ENCODE assay signal across 8 mouse cellular contexts in the genomic region with DNA sequence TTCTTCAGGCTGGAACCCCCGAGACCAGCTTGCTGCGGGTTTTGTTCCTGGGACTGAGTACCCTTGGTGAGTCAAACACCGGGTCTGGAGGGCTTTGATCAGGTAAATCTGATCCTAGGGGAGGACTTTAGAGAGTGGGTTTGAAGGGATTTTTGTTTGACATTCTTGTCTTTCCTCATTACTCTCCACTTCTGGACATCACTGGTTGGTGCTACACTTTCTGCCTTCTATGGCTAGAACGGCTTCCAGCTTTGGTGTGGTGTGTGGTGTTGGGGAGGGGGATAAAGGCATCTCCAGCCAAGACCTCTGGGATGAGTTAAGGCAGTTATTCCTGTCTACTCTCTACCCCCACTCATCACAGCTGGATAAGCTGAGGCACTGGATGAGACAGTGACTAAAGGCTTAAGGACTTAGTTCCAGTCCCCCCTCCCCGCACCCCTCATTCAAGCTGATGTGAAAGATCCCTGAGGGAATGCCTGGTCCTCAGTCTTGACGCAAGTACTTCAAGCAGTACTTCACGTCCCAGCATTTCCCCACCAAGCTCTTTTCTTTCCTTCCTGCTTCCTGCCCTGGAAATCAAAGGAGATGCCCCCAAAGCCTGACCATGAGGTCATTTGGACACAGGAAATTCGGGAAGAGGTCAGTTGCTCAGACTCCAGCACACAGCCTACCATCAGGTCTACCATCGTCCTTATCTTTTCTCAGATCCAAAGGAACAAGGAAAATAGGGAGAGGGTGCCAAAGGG. TPM values are rescaled to one million over a fixed set of nuclear protein-coding genes. Genes with fewer than 3 reads are reported as not detected.
A peak's percentile ranks its signal among the peaks of the same experiment; 100 is the strongest.
DNase-seq lines count a peak whose midpoint lies in the region; ATAC-seq lines count a peak whose summit lies in the region.

No protein-coding gene starts in this region.

- no peaks in the 10 kb centered on the region for H3K9me3 ChIP-seq in heart, embryonic 14.5 days (ENCODE audit: control insufficient read depth, low read length)
- no peaks in the 10 kb centered on the region for H3K9me3 ChIP-seq in midbrain, embryonic 14.5 days (ENCODE audit: control insufficient read depth, low read length)

- ATAC-seq in heart, embryonic 14.5 days (ENCODE audit: insufficient number of reproducible peaks, insufficient read depth, low FRiP score, low read depth) = no peak
- ATAC-seq in midbrain, embryonic 14.5 days (ENCODE audit: low FRiP score, low TSS enrichment) = no peak
- ATAC-seq in CD4-positive, CD25-positive, alpha-beta regulatory T cell, adult 4 months = no peak

- peak overlapping the region; percentile 79 to 86 for H3K27ac ChIP-seq in heart, embryonic 14.5 days (replicated peaks in 1 of 2; ENCODE audit: control insufficient read depth in 1 of 2, insufficient read depth in 1 of 2, low read depth in 2 of 2, low read length in 2 of 2)
- H3K27ac ChIP-seq in midbrain, embryonic 14.5 days (replicated peaks; ENCODE audit: low read depth, low read length) = no peak overlapping the region

- peak overlapping the region; percentile 95 for H3K4me2 ChIP-seq in heart, embryonic 14.5 days (ENCODE audit: low read length)
- H3K4me2 ChIP-seq in midbrain, embryonic 14.5 days (ENCODE audit: low read length) = no peak overlapping the region

- peaks cover 19% of the 10 kb centered on the region; the same call in 1 of the 2 replicates for H3K27me3 ChIP-seq in heart, embryonic 14.5 days (ENCODE audit: control insufficient read depth, insufficient read depth, low read length)
- peaks cover 63% of the 10 kb centered on the region for H3K27me3 ChIP-seq in midbrain, embryonic 14.5 days (ENCODE audit: control insufficient read depth, insufficient read depth, low read length)

- WGBS in heart, embryonic 14.5 days = 38% methylated on average over 9 of the region's 9 CpGs
- WGBS in midbrain, embryonic 14.5 days = 17% methylated on average over 9 of the region's 9 CpGs

- peak overlapping the region; percentile 39 to 56 for H3K4me3 ChIP-seq in heart, embryonic 14.5 days (ENCODE audit: control insufficient read depth in 1 of 2, insufficient read depth in 1 of 2, low read depth in 1 of 2, low read length in 2 of 2)
- peak overlapping the region; percentile 15; the same call in 1 of the 2 replicates for H3K4me3 ChIP-seq in midbrain, embryonic 14.5 days (replicated peaks; ENCODE audit: low read depth, low read length)

- peaks cover 17 to 29% of the 10 kb centered on the region in 2 experiments for H3K4me1 ChIP-seq in heart, embryonic 14.5 days (ENCODE audit: control insufficient read depth in 2 of 2, insufficient read depth in 2 of 2, low read length in 2 of 2)
- peaks cover 16% of the 10 kb centered on the region; the same call in 1 of the 2 replicates for H3K4me1 ChIP-seq in midbrain, embryonic 14.5 days (ENCODE audit: control insufficient read depth, insufficient read depth, low read length)

- H3K36me3 ChIP-seq in heart, embryonic 14.5 days (ENCODE audit: control insufficient read depth, insufficient read depth, low read length) = peaks cover 16% of the 10 kb centered on the region
- H3K36me3 ChIP-seq in midbrain, embryonic 14.5 days (ENCODE audit: control insufficient read depth, insufficient read depth, low read length) = peaks cover 9% of the 10 kb centered on the region; the same call in 1 of the 2 replicates

- H3K9ac ChIP-seq in heart, embryonic 14.5 days (ENCODE audit: low read length) = peak overlapping the region; percentile 79
- no peak overlapping the region for H3K9ac ChIP-seq in midbrain, embryonic 14.5 days (replicated peaks; ENCODE audit: low read length)

- peak; percentile 35 for DNase-seq in adrenal gland, postnatal 10 days
- DNase-seq in adrenal gland, adult 2 months = no peak
- peak; percentile 27 to 63 for DNase-seq in kidney, postnatal 25 days
- no peak for DNase-seq in midbrain, embryonic 14.5 days
- no peak for DNase-seq in thymus, postnatal 36 days
- DNase-seq in cerebellum, adult 11 months = no peak

RNA-seq across cellular contexts. Expression of gene Esam, which starts 0.5 kb away (rescaled TPM):
- total RNA-seq in adrenal gland, postnatal 10 days (2021) = 10 to 100 TPM; 79.7 to 80.2 TPM
- 10 to 100 TPM; 23.5 to 42.4 TPM for total RNA-seq in adrenal gland, adult 2 months (2021)
- polyA plus RNA-seq in adrenal gland, adult 2 months (2012; rRNA removed) = 49.2 and 59.1 TPM in 2 replicates
- polyA plus RNA-seq in heart, embryonic 14.5 days (2014; fragmentation: Nextera tagmentation; extraction: Ambion mirVana) = 78.2 and 81.9 TPM in 2 replicates
- polyA plus RNA-seq in midbrain, embryonic 14.5 days (2014; fragmentation: Nextera tagmentation; extraction: Ambion mirVana) = 24.8 and 42.8 TPM in 2 replicates
- not detected for polyA plus RNA-seq in CD4-positive, CD25-positive, alpha-beta regulatory T cell, adult 4 months (2017; shearing (Covaris generic))

RNA-seq across cellular contexts. Expression of gene Vsig2, which starts 10.7 kb away (rescaled TPM):
- total RNA-seq in adrenal gland, postnatal 10 days (2021) = 1 to 10 TPM; 5.6 to 9.0 TPM
- total RNA-seq in adrenal gland, adult 2 months (2021) = 1 to 10 TPM; 1.8 to 3.0 TPM
- 8.8 and 8.9 TPM in 2 replicates for polyA plus RNA-seq in adrenal gland, adult 2 months (2012; rRNA removed)
- 0.74 and 1.6 TPM in 2 replicates for polyA plus RNA-seq in heart, embryonic 14.5 days (2014; fragmentation: Nextera tagmentation; extraction: Ambion mirVana)
- polyA plus RNA-seq in midbrain, embryonic 14.5 days (2014; fragmentation: Nextera tagmentation; extraction: Ambion mirVana) = 0.29 and 0.35 TPM in 2 replicates
- polyA plus RNA-seq in CD4-positive, CD25-positive, alpha-beta regulatory T cell, adult 4 months (2017; shearing (Covaris generic)) = not detected

RNA-seq across cellular contexts. Expression of gene Nrgn, which starts 24.3 kb away (rescaled TPM):
- 1 to 10 TPM; 4.2 to 5.4 TPM for total RNA-seq in adrenal gland, postnatal 10 days (2021)
- 1 to 10 TPM; 1.5 to 2.8 TPM for total RNA-seq in adrenal gland, adult 2 months (2021)
- 1.9 and 3.8 TPM in 2 replicates for polyA plus RNA-seq in adrenal gland, adult 2 months (2012; rRNA removed)
- polyA plus RNA-seq in heart, embryonic 14.5 days (2014; fragmentation: Nextera tagmentation; extraction: Ambion mirVana) = 3.5 and 3.8 TPM in 2 replicates
- 4.0 and 5.5 TPM in 2 replicates for polyA plus RNA-seq in midbrain, embryonic 14.5 days (2014; fragmentation: Nextera tagmentation; extraction: Ambion mirVana)
- under 1 TPM; 0.51 to 0.86 TPM for polyA plus RNA-seq in CD4-positive, CD25-positive, alpha-beta regulatory T cell, adult 4 months (2017; shearing (Covaris generic))

RNA-seq across cellular contexts. Expression of gene Siae, which starts 27.1 kb away (rescaled TPM):
- 10 to 100 TPM; 13.7 to 14.5 TPM for total RNA-seq in adrenal gland, postnatal 10 days (2021)
- total RNA-seq in adrenal gland, adult 2 months (2021) = 10 to 100 TPM; 16.5 to 17.7 TPM
- 4.5 and 4.9 TPM in 2 replicates for polyA plus RNA-seq in adrenal gland, adult 2 months (2012; rRNA removed)
- polyA plus RNA-seq in heart, embryonic 14.5 days (2014; fragmentation: Nextera tagmentation; extraction: Ambion mirVana) = 12.0 and 12.7 TPM in 2 replicates
- polyA plus RNA-seq in midbrain, embryonic 14.5 days (2014; fragmentation: Nextera tagmentation; extraction: Ambion mirVana) = 8.6 and 12.3 TPM in 2 replicates
- polyA plus RNA-seq in CD4-positive, CD25-positive, alpha-beta regulatory T cell, adult 4 months (2017; shearing (Covaris generic)) = 10 to 100 TPM; 17.2 to 17.7 TPM

RNA-seq across cellular contexts. Expression of gene Msantd2, which starts 39.3 kb away (rescaled TPM):
- total RNA-seq in adrenal gland, postnatal 10 days (2021) = 10 to 100 TPM; 14.7 to 22.5 TPM
- 10 to 100 TPM; 15.3 to 22.7 TPM for total RNA-seq in adrenal gland, adult 2 months (2021)
- 26.0 and 29.9 TPM in 2 replicates for polyA plus RNA-seq in adrenal gland, adult 2 months (2012; rRNA removed)
- 13.8 and 17.5 TPM in 2 replicates for polyA plus RNA-seq in heart, embryonic 14.5 days (2014; fragmentation: Nextera tagmentation; extraction: Ambion mirVana)
- polyA plus RNA-seq in midbrain, embryonic 14.5 days (2014; fragmentation: Nextera tagmentation; extraction: Ambion mirVana) = 32.5 and 42.9 TPM in 2 replicates
- 10 to 100 TPM in 1 of 2 experiments, 1 to 10 TPM in 1; 8.3 to 13.7 TPM for polyA plus RNA-seq in CD4-positive, CD25-positive, alpha-beta regulatory T cell, adult 4 months (2017; shearing (Covaris generic))

Comparison
In these comparisons a context has a peak if more than half of its experiments do, and no peak if none do; other contexts are left out.
1. DNase-seq: peak in adrenal gland, postnatal 10 days (single experiment) and kidney, postnatal 25 days (2 of 2); none in adrenal gland, adult 2 months (single experiment), midbrain, embryonic 14.5 days (single experiment), thymus, postnatal 36 days (0 of 2) and cerebellum, adult 11 months (single experiment).
2. RNA of gene Esam, which starts 0.5 kb away (polyA plus RNA-seq): 78.2 to 81.9 TPM in heart, embryonic 14.5 days, 49.2 to 59.1 TPM in adrenal gland, adult 2 months and 24.8 to 42.8 TPM in midbrain, embryonic 14.5 days; not detected in CD4-positive, CD25-positive, alpha-beta regulatory T cell, adult 4 months; every median in the first group is over 10 times any median in the second.